Mouse (Mus musculus): ENCODE results near the gene Aph1a. TPM values are rescaled to one million over a fixed set of nuclear protein-coding genes. Genes with fewer than 3 reads are reported as not detected.

Gene Aph1a
- total RNA-seq, 2 experiments from 2014 or later: 62.7 to 64.4 TPM

Other genes starting within 250 kb of the Aph1a start
- 10 to 100 TPM; 59.7 to 64.1 TPM for gene Mcl1, start 235.2 kb upstream of the Aph1a start, total RNA-seq (2021)
- gene Adamtsl4, start 206.1 kb upstream of the Aph1a start, total RNA-seq (2021): 1 to 10 TPM; 4.4 to 8.2 TPM
- 10 to 100 TPM; 11.2 to 14.2 TPM for gene Ecm1, start 154.4 kb upstream of the Aph1a start, total RNA-seq (2021)
- 10 to 100 TPM; 37.1 to 39.4 TPM for gene Tars2, start 133.8 kb upstream of the Aph1a start, total RNA-seq (2021)
- 10 to 100 TPM; 64.4 to 64.7 TPM for gene Rprd2, start 75.1 kb upstream of the Aph1a start, total RNA-seq (2021)
- gene Prpf3, start 38.1 kb upstream of the Aph1a start, total RNA-seq (2021): 10 to 100 TPM; 30.1 to 32.8 TPM
- 100 to 1,000 TPM; 163 to 166 TPM for gene Mrps21, start 22.4 kb upstream of the Aph1a start, total RNA-seq (2021)
- 10 to 100 TPM; 10.0 to 17.0 TPM for gene Ciart, start 11.7 kb upstream of the Aph1a start, total RNA-seq (2021)
- gene BC028528, start 2.0 kb upstream of the Aph1a start, total RNA-seq (2021): 1 to 10 TPM; 3.6 to 6.3 TPM
- 1 to 10 TPM; 6.0 to 7.8 TPM for gene Car14, start 10.7 kb downstream of the Aph1a start, total RNA-seq (2021)
- 100 to 1,000 TPM in 1 of 2 experiments, 10 to 100 TPM in 1; 95.1 to 109 TPM for gene Anp32e, start 35.3 kb downstream of the Aph1a start, total RNA-seq (2021)
- gene Plekho1, start 102.0 kb downstream of the Aph1a start, total RNA-seq (2021): 10 to 100 TPM; 73.6 to 81.9 TPM
- 10 to 100 TPM; 46.4 to 46.7 TPM for gene Vps45, start 164.5 kb downstream of the Aph1a start, total RNA-seq (2021)
- 10 to 100 TPM; 37.0 to 38.1 TPM for gene Otud7b, start 210.6 kb downstream of the Aph1a start, total RNA-seq (2021)